In the genomic region with DNA sequence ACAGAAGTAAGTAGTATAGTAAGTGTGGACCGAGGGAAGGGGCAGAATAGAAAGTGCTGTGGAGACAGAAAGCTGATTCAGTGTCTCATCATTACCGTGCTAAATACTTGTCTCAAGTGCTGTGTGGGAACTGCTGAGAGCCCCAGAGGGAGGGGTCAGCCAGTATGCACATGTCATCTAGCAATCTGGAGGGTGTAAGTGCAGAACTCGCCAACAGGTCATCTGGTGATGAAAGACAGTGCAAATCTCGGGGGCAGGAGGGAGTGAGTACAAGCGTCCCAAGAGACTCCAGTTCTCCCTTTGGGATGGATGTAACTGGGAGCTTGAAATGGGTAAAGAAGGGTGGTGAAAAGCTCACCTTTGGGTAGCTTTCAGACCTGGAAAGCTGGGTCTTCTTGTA, we compare ENCODE assay signal across 20 mouse cellular contexts.
A peak's percentile ranks its signal among the peaks of the same experiment; 100 is the strongest.
DNase-seq lines count a peak whose midpoint lies in the region; ATAC-seq and TF ChIP-seq lines count a peak whose summit lies in the region.
"Had no signal": no experiment of that assay in that cellular context is flagged by ENCODE, and none has a peak within 500 bp of the region (broad histone marks: within the 10 kb centered on the region; RNA-seq: fewer than 3 reads in every experiment).

No protein-coding gene starts in this region.

- H3K27me3 ChIP-seq in heart, embryonic 13.5 days (replicated peaks), result no peaks in the 10 kb centered on the region
- H3K27me3 ChIP-seq in heart, adult 2 months (ENCODE audit: control insufficient read depth, insufficient read depth, low read length), result no peaks in the 10 kb centered on the region
- no peaks in the 10 kb centered on the region for H3K27me3 ChIP-seq in heart, postnatal 0 days (ENCODE audit: control insufficient read depth, insufficient read depth, low read length)
- H3K27me3 ChIP-seq: CH12.LX; embryonic facial prominence, embryonic 13.5 days; forebrain, embryonic 12.5 days; intestine, embryonic 15.5 days; Patski had no signal

- H3K4me3 ChIP-seq in heart, embryonic 13.5 days, result no peak overlapping the region
- no peak overlapping the region for H3K4me3 ChIP-seq in heart, adult 2 months
- H3K4me3 ChIP-seq in heart, postnatal 0 days (ENCODE audit: low read depth, low read length), result no peak overlapping the region
- H3K4me3 ChIP-seq: embryonic facial prominence, embryonic 13.5 days; forebrain, embryonic 12.5 days; hindbrain, embryonic 10.5 days; intestine, embryonic 15.5 days had no signal

- peak overlapping the region; percentile 25 for H3K4me2 ChIP-seq in heart, embryonic 13.5 days
- H3K4me2 ChIP-seq in heart, postnatal 0 days (ENCODE audit: low read depth, low read length), result no peak overlapping the region
- H3K4me2 ChIP-seq: embryonic facial prominence, embryonic 13.5 days; forebrain, embryonic 12.5 days; hindbrain, embryonic 14.5 days; intestine, embryonic 15.5 days had no signal

- intact Hi-C loops in heart, postnatal 14 days (cut with DNase I), result no loop called here
- intact Hi-C loops in heart, adult 2 months (cut with DNase I), result no loop called here

- 16% methylated on average over 5 of the region's 5 CpGs for WGBS in heart, embryonic 13.5 days
- WGBS in heart, adult 2 months, result 27% methylated on average over 5 of the region's 5 CpGs
- WGBS in heart, postnatal 0 days, result 17% methylated on average over 5 of the region's 5 CpGs

- no peaks in the 10 kb centered on the region for H3K36me3 ChIP-seq in heart, embryonic 13.5 days
- no peaks in the 10 kb centered on the region for H3K36me3 ChIP-seq in heart, adult 2 months (ENCODE audit: control insufficient read depth, insufficient read depth, low read length)
- no peaks in the 10 kb centered on the region for H3K36me3 ChIP-seq in heart, postnatal 0 days (replicated peaks; ENCODE audit: control insufficient read depth, insufficient read depth, low read length)
- H3K36me3 ChIP-seq: embryonic facial prominence, embryonic 13.5 days; forebrain, embryonic 12.5 days; hindbrain, embryonic 10.5 days; intestine, embryonic 15.5 days had no signal

- no peaks in the 10 kb centered on the region for H3K79me2 ChIP-seq in heart, adult 2 months (replicated peaks; ENCODE audit: control insufficient read depth, insufficient read depth, low read length)

- peaks cover 11% of the 10 kb centered on the region for H3K4me1 ChIP-seq in heart, embryonic 13.5 days
- no peaks in the 10 kb centered on the region for H3K4me1 ChIP-seq in heart, adult 2 months (ENCODE audit: control insufficient read depth, insufficient read depth, low read length)
- H3K4me1 ChIP-seq in heart, postnatal 0 days (ENCODE audit: control insufficient read depth, insufficient read depth), result no peaks in the 10 kb centered on the region
- H3K4me1 ChIP-seq: embryonic facial prominence, embryonic 13.5 days; forebrain, embryonic 12.5 days; hindbrain, embryonic 10.5 days; intestine, embryonic 15.5 days had no signal

- H3K9me3 ChIP-seq in heart, embryonic 13.5 days, result no peaks in the 10 kb centered on the region
- no peaks in the 10 kb centered on the region for H3K9me3 ChIP-seq in heart, postnatal 0 days (replicated peaks; ENCODE audit: control insufficient read depth, low read length)
- H3K9me3 ChIP-seq: embryonic facial prominence, embryonic 13.5 days; forebrain, embryonic 12.5 days; hindbrain, embryonic 10.5 days; intestine, embryonic 15.5 days had no signal

- DNase-seq in heart, adult 11 months, result peak; percentile 68
- DNase-seq in heart, postnatal 14 days, result no peak
- no peak for DNase-seq in heart, adult 2 months
- DNase-seq in heart, postnatal 0 days (ENCODE audit: low spot score), result no peak
- no peak for DNase-seq in heart, adult 18-20 months
- DNase-seq: adrenal gland, postnatal 14 days; cerebellum, adult 11-12 months; cerebellum, adult 9-10 months; cerebellum, postnatal 36 days; kidney, adult 18-20 months had no signal

- no peak for ATAC-seq in heart, embryonic 13.5 days (ENCODE audit: extremely low read depth, insufficient number of reproducible peaks, low FRiP score, low TSS enrichment)
- peak; percentile 63 for ATAC-seq in heart, postnatal 0 days (ENCODE audit: insufficient read depth, low read depth)
- ATAC-seq: activated CD4-positive, CD25-positive, alpha-beta regulatory T cell, adult 4 months; forebrain, embryonic 16.5 days; intestine, embryonic 15.5 days; Patski had no signal

- TF ChIP-seq CTCF in heart, adult 2 months (IDR thresholded peaks at IDR 0.05), result no peak
- TF ChIP-seq CTCF in heart, postnatal 0 days (IDR thresholded peaks at IDR 0.05; ENCODE audit: low read depth), result no peak

- TF ChIP-seq EP300 in heart, adult 2 months (IDR thresholded peaks at IDR 0.05; ENCODE audit: insufficient read depth, low read depth, low read length), result no peak
- no peak for TF ChIP-seq EP300 in heart, postnatal 0 days (IDR thresholded peaks at IDR 0.05; ENCODE audit: low read depth)

- TF ChIP-seq POLR2A in heart, adult 2 months (IDR thresholded peaks at IDR 0.05; ENCODE audit: insufficient read depth, low read depth, low read length), result no peak

- no peak overlapping the region for H3K9ac ChIP-seq in heart, embryonic 13.5 days
- H3K9ac ChIP-seq in heart, adult 2 months (ENCODE audit: low read depth, low read length), result no peak overlapping the region
- no peak overlapping the region for H3K9ac ChIP-seq in heart, postnatal 0 days (replicated peaks; ENCODE audit: low read depth, low read length)
- H3K9ac ChIP-seq: embryonic facial prominence, embryonic 13.5 days; forebrain, embryonic 12.5 days; hindbrain, embryonic 14.5 days; intestine, embryonic 15.5 days had no signal

- H3K27ac ChIP-seq in heart, embryonic 13.5 days (replicated peaks), result no peak overlapping the region; the same call in 1 of the 2 replicates
- no peak overlapping the region for H3K27ac ChIP-seq in heart, adult 2 months
- H3K27ac ChIP-seq in heart, postnatal 0 days (ENCODE audit: low read depth), result no peak overlapping the region
- H3K27ac ChIP-seq: embryonic facial prominence, embryonic 13.5 days; forebrain, embryonic 12.5 days; hindbrain, embryonic 10.5 days; hindbrain, embryonic 14.5 days; intestine, embryonic 15.5 days had no signal
